Mouse (Mus musculus) layer of hippocampus, postnatal 36 days (tissue): ENCODE measurements around the gene Ripply2. TPM values are rescaled to one million over a fixed set of nuclear protein-coding genes. Genes with fewer than 3 reads are reported as not detected.
"Not testable (repeated sequence)": the region's sequence is repeated elsewhere in the genome, so short reads cannot be mapped to it uniquely, and the experiment has no call there.

Source experiments
- DNase-seq, 2 experiments: peaks; one replicate each; pipeline ENCODE4 v3.0.0; 2022
- total RNA-seq, 2 experiments: library from RNA; stranded (reverse); gene quantifications; 2 replicates each; pipeline ENCODE4 v1.2.3; 2021

Ripply2 gene
- 10 to 100 TPM; 10.0 to 13.6 TPM for total RNA-seq

- peak; percentile 50 to 58 for DNase-seq
Observed at GRCm38 (mm10) chr9:87015288-87015937, at the start of gene Ripply2. Ripply2 (plus strand) TSS chr9:87015537.

GRCm38 (mm10) chr9:86972471-86972870, 42.9 kb upstream of the Ripply2 start:
- DNase-seq = not testable (repeated sequence)

GRCm38 (mm10) chr9:86973562-86973961, 41.8 kb upstream of the Ripply2 start:
- peak; percentile 13 to 24 for DNase-seq

GRCm38 (mm10) chr9:86976896-86977295, 38.4 kb upstream of the Ripply2 start:
- DNase-seq = peak; percentile 17 to 30

GRCm38 (mm10) chr9:86978257-86978907, 37.0 kb upstream of the Ripply2 start:
- no peak for DNase-seq

- no peak for DNase-seq
Observed at GRCm38 (mm10) chr9:86980048-86980447, 35.3 kb upstream of the Ripply2 start.

GRCm38 (mm10) chr9:86980942-86981341, 34.4 kb upstream of the Ripply2 start:
- no peak for DNase-seq

- no peak for DNase-seq
Observed at GRCm38 (mm10) chr9:86981551-86981950, 33.8 kb upstream of the Ripply2 start.

- no peak for DNase-seq
Observed at GRCm38 (mm10) chr9:86984583-86984982, 30.8 kb upstream of the Ripply2 start.

GRCm38 (mm10) chr9:86985105-86985504, 30.2 kb upstream of the Ripply2 start:
- DNase-seq = no peak

GRCm38 (mm10) chr9:86986703-86987296, 28.5 kb upstream of the Ripply2 start:
- no peak for DNase-seq

- DNase-seq = no peak
Observed at GRCm38 (mm10) chr9:86989822-86990221, 25.5 kb upstream of the Ripply2 start.

- no peak for DNase-seq
Observed at GRCm38 (mm10) chr9:86991758-86992157, 23.6 kb upstream of the Ripply2 start.

GRCm38 (mm10) chr9:86997046-86997691, 18.2 kb upstream of the Ripply2 start:
- no peak for DNase-seq

- DNase-seq = peak; percentile 22 to 31
Observed at GRCm38 (mm10) chr9:86999956-87000582, 15.3 kb upstream of the Ripply2 start.

GRCm38 (mm10) chr9:87004701-87005434, 10.5 kb upstream of the Ripply2 start:
- no peak for DNase-seq

GRCm38 (mm10) chr9:87005435-87005779, 9.9 kb upstream of the Ripply2 start:
- DNase-seq = no peak

GRCm38 (mm10) chr9:87008507-87008906, 6.8 kb upstream of the Ripply2 start:
- no peak for DNase-seq

- DNase-seq = no peak
Observed at GRCm38 (mm10) chr9:87008919-87009318, 6.4 kb upstream of the Ripply2 start.

GRCm38 (mm10) chr9:87015938-87016294, 579 bp downstream of the Ripply2 start:
- peak; percentile 18 to 26 for DNase-seq

- peak; percentile 92 to 93 for DNase-seq
Observed at GRCm38 (mm10) chr9:87021778-87022523, 6.6 kb downstream of the Ripply2 start, which contains the start of gene Cyb5r4. Cyb5r4 (plus strand) TSS chr9:87022014.
